Mouse (Mus musculus): ENCODE measurements around the gene Sst. TPM values are rescaled to one million over a fixed set of nuclear protein-coding genes. Genes with fewer than 3 reads are reported as not detected.

Gene Sst
- total and polyA plus RNA-seq, 3 experiments = 0.43 to 0.73 TPM; not detected in 1

- DNase-seq = no peak
These were observed 2.7 kb downstream of the Sst start for GRCm38 (mm10) chr16:23887910-23888579.

- DNase-seq = no peak
These were observed 5.7 kb downstream of the Sst start for GRCm38 (mm10) chr16:23885098-23885497.

GRCm38 (mm10) chr16:23855242-23855641 is 35.5 kb downstream of the Sst start:
- no peak for DNase-seq

- no peak for DNase-seq
These were observed 41.0 kb downstream of the Sst start for GRCm38 (mm10) chr16:23849720-23850119.

GRCm38 (mm10) chr16:23849176-23849575 is 41.6 kb downstream of the Sst start:
- DNase-seq = no peak

- DNase-seq = no peak
These were observed 46.1 kb downstream of the Sst start for GRCm38 (mm10) chr16:23844622-23845021.

- DNase-seq = no peak
These were observed 48.1 kb downstream of the Sst start for GRCm38 (mm10) chr16:23842609-23843008.

Other genes with a start within 250 kb of the Sst start
- gene Rtp2, start 41.4 kb upstream of the Sst start, total RNA-seq (2021) = not detected
- gene Rtp2, start 41.4 kb upstream of the Sst start, polyA plus RNA-seq (2012; rRNA removed) = not detected in 2 replicates
- not detected for gene Gm37419, start 97.5 kb upstream of the Sst start, total RNA-seq (2021)
- not detected in 2 replicates for gene Gm37419, start 97.5 kb upstream of the Sst start, polyA plus RNA-seq (2012; rRNA removed)
- gene Bcl6, start 97.9 kb upstream of the Sst start, total RNA-seq (2021) = 10 to 100 TPM; 75.1 to 88.5 TPM
- gene Bcl6, start 97.9 kb upstream of the Sst start, polyA plus RNA-seq (2012; rRNA removed) = 36.0 and 36.8 TPM in 2 replicates

Data from adrenal gland, adult 2 months (tissue).